Mouse (Mus musculus) midbrain, postnatal 0 days (tissue): ENCODE data around the gene Mctp1. TPM values are rescaled to one million over a fixed set of nuclear protein-coding genes. Genes with fewer than 3 reads are reported as not detected.

Experiments
- ATAC-seq: fragments of 200-750 bp; cut with Nextera tagmentation; 2 replicates; pipeline ENCODE4 v1.8.0; 2017; ENCODE audit warnings: moderate number of reproducible peaks, mild to moderate bottlenecking, moderate TSS enrichment, moderate library complexity; ENCODE audit not compliant: low FRiP score
- DNase-seq: peaks from one replicate; pipeline ENCODE4 v3.0.0-alpha.2; 2015; ENCODE audit warnings: low spot score
- H3K27ac ChIP-seq: fragments of 300-500 bp; sonication (generic); 2 replicates; pipeline ENCODE4 v1.5.1; 2014; ENCODE audit warnings: low read depth, mild to moderate bottlenecking, low read length, mixed read lengths
- H3K27me3 ChIP-seq: fragments of 300-500 bp; sonication (generic); 2 replicates; pipeline ENCODE4 v1.6.1; 2014; ENCODE audit warnings: low read length, control low read depth, mixed read lengths; ENCODE audit not compliant: insufficient read depth
- H3K36me3 ChIP-seq: fragments of 300-500 bp; sonication (generic); 2 replicates; pipeline ENCODE4 v1.6.1; 2014; ENCODE audit warnings: low read length, control low read depth, mixed read lengths; ENCODE audit not compliant: insufficient read depth
- H3K4me1 ChIP-seq: fragments of 300-500 bp; sonication (generic); 2 replicates; pipeline ENCODE4 v1.6.1; 2014; ENCODE audit warnings: mild to moderate bottlenecking, control low read depth, antibody characterized with exemption, low read length, mixed read lengths; ENCODE audit not compliant: insufficient read depth
- H3K4me2 ChIP-seq: fragments of 300-500 bp; sonication (generic); 2 replicates; pipeline ENCODE4 v1.6.1; 2014; ENCODE audit warnings: low read depth, mild to moderate bottlenecking, low read length, mixed read lengths; ENCODE audit not compliant: poor library complexity, severe bottlenecking
- H3K4me3 ChIP-seq: fragments of 300-500 bp; sonication (generic); 2 replicates; pipeline ENCODE4 v1.5.1; 2014; ENCODE audit warnings: low read depth, mild to moderate bottlenecking, low read length, moderate library complexity
- H3K9ac ChIP-seq: fragments of 300-500 bp; sonication (generic); replicated peaks from 2 replicates; pipeline ENCODE4 v1.6.1; 2014; ENCODE audit warnings: mild to moderate bottlenecking, low read length, moderate library complexity, mixed read lengths; ENCODE audit not compliant: poor library complexity, severe bottlenecking
- H3K9me3 ChIP-seq: fragments of 300-500 bp; sonication (generic); 2 replicates; pipeline ENCODE4 v1.6.1; 2016; ENCODE audit warnings: low read length, control low read depth
- CTCF ChIP-seq: IDR thresholded peaks from 2 replicates; pipeline ENCODE4 v1.5.1; 2016; ENCODE audit warnings: antibody characterized with exemption, mild to moderate bottlenecking
- WGBS: fragments of 180-500 bp; shearing (Covaris S2); extraction: QIAGEN DNeasy Blood & Tissue Kit; methylation state at CpG from one replicate; pipeline ENCODE4 v1.1.7; 2014; 5-methylcytosine and 5-hydroxymethylcytosine counted together
- polyA plus RNA-seq: library from polyadenylated mRNA; unstranded; fragments of >200 nt; fragmentation: Nextera tagmentation; extraction: Ambion mirVana; gene quantifications from 2 replicates; pipeline ENCODE4 v1.2.1, GENCODE M21; 2015
- total RNA-seq: library from RNA; depleted of rRNA; stranded (reverse); fragments of >200 nt; gene quantifications from 2 replicates; pipeline ENCODE4 v1.2.3, GENCODE M21; 2014

Gene Mctp1
- total and polyA plus RNA-seq, 2 experiments from 2014 or later, result 3.9 to 7.0 TPM

DNA sequence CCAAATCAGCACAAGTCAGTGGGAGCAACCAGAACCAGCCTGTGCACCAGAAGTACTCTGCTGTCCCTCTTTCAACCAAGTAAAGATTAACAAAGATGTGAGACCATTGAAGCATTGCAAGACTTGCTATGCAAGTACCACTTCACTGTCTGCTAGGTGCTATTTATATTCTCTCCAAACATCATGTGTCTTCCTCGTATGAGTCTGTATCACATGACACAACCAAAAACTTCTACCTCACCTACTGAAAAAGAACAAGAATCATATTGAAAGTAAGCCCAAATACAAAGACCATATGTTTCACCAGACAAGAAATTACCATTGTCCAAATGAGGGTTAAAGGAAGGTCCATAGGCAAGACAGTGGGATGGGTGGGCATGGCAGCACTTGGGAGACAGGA lies 306.4 kb downstream of the Mctp1 start:
- Histone ChIP-seq H3K27me3 (no peaks in the 10 kb centered on the region), H3K4me2 (no peak overlapping the region), H3K4me1 (no peaks in the 10 kb centered on the region), H3K9me3 (no peaks in the 10 kb centered on the region), H3K9ac (no peak overlapping the region), H3K27ac (no peak overlapping the region), H3K36me3 (no peaks in the 10 kb centered on the region), H3K4me3 (no peak overlapping the region)
- DNase-seq (no peak), ATAC-seq (no peak)
- TF ChIP-seq CTCF, result no peak
- 86% methylated on average over 1 of the region's 1 CpGs for WGBS

- Histone ChIP-seq H3K27me3 (no peaks in the 10 kb centered on the region), H3K4me1 (no peaks in the 10 kb centered on the region), H3K36me3 (no peaks in the 10 kb centered on the region), H3K9ac (no peak overlapping the region), H3K4me2 (no peak overlapping the region), H3K4me3 (no peak overlapping the region), H3K27ac (no peak overlapping the region), H3K9me3 (no peaks in the 10 kb centered on the region)
- no peak for TF ChIP-seq CTCF
- ATAC-seq, result no peak
- no peak for DNase-seq
Observed at GRCm38 (mm10) chr13:76734013-76734412, 349.7 kb downstream of the Mctp1 start.

GRCm38 (mm10) chr13:76750663-76751429 lies 366.5 kb downstream of the Mctp1 start:
- 85% methylated on average over 4 of the region's 4 CpGs for WGBS
- H3K27ac ChIP-seq, result no peak overlapping the region
- no peak for ATAC-seq

DNA sequence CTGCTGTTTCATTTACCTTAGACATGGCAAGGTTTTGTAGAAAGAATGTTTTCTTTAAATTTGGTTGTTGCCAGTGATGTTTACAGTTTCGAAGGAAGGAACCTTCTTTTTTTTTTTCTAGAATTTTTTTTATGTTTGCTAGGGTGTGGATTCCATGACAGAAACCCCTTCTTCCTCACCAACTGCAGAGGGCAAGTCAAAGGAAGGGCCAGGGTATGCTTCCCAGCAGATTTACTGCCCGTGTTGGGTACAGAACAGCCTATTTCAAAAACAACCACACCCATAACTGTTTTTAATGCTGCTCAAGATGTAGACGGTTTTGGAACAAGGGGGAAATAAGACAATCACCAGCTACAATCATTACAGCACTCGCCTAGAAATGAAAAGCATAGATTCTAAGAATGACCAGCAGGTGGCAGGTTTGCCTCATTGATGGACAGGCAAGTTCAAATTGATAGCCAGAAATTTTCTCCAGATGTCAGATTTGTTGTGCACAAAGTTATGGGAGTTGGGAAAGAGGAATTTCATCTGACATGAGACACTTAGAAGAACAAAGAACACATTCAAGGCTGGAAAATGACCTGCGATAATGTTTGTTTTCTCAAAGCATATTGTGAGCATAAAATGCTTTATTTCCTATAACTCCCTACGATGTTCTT lies 375.6 kb downstream of the Mctp1 start:
- TF ChIP-seq CTCF, result peak; percentile 90
- Histone ChIP-seq H3K4me1 (no peaks in the 10 kb centered on the region), H3K36me3 (no peaks in the 10 kb centered on the region), H3K27ac (no peak overlapping the region), H3K27me3 (no peaks in the 10 kb centered on the region), H3K4me3 (no peak overlapping the region), H3K9me3 (no peaks in the 10 kb centered on the region), H3K9ac (no peak overlapping the region), H3K4me2 (no peak overlapping the region)
- DNase-seq (peak; percentile 74), ATAC-seq (peak; percentile 60)
- 29% methylated on average over 6 of the region's 6 CpGs for WGBS

More at GRCm38 (mm10) chr13:76750663-76751429, 366.5 kb downstream of the Mctp1 start:
- Histone ChIP-seq H3K4me2 (no peak overlapping the region), H3K36me3 (no peaks in the 10 kb centered on the region), H3K4me1 (no peaks in the 10 kb centered on the region), H3K27me3 (no peaks in the 10 kb centered on the region), H3K9ac (no peak overlapping the region), H3K9me3 (no peaks in the 10 kb centered on the region), H3K4me3 (no peak overlapping the region)
- no peak for DNase-seq
- no peak for TF ChIP-seq CTCF

DNA sequence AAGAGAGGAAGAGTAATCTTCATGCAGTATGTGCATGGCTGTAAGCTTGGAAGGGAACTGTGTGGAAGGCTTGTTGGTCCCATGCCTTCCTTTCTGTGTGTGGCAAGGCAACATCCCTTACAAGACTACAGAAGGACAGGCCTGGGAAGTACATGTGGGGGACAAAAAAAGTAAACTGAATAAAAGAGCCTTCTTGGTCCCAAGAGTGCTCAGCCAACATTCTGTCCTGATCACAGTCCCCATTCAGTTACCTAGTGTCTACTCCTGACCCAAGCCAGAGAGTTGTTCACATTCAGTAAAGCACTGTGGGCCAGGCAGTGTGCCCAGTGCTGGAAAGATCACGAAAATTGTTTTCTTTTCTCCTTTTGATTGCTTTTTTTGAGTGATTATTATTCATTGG lies 415.3 kb downstream of the Mctp1 start:
- no peaks in the 10 kb centered on the region for H3K27me3 ChIP-seq
- DNase-seq, result peak; percentile 46
- 74% methylated on average over 1 of the region's 1 CpGs for WGBS
- no peak for ATAC-seq
- H3K9ac ChIP-seq, result no peak overlapping the region
- no peak overlapping the region for H3K27ac ChIP-seq
- no peak overlapping the region for H3K4me3 ChIP-seq
- H3K4me2 ChIP-seq, result no peak overlapping the region
- H3K36me3 ChIP-seq, result no peaks in the 10 kb centered on the region
- TF ChIP-seq CTCF, result no peak
- no peaks in the 10 kb centered on the region for H3K9me3 ChIP-seq
- no peaks in the 10 kb centered on the region for H3K4me1 ChIP-seq

- no peaks in the 10 kb centered on the region for H3K9me3 ChIP-seq
- no peak for TF ChIP-seq CTCF
- no peak overlapping the region for H3K9ac ChIP-seq
- 77% methylated on average over 6 of the region's 6 CpGs for WGBS
- no peaks in the 10 kb centered on the region for H3K36me3 ChIP-seq
- no peak overlapping the region for H3K4me3 ChIP-seq
- ATAC-seq (no peak), DNase-seq (no peak)
- H3K27me3 ChIP-seq, result no peaks in the 10 kb centered on the region
- H3K27ac ChIP-seq, result no peak overlapping the region
- no peaks in the 10 kb centered on the region for H3K4me1 ChIP-seq
- no peak overlapping the region for H3K4me2 ChIP-seq
Observed at GRCm38 (mm10) chr13:76801126-76801632, 416.8 kb downstream of the Mctp1 start.
